Mouse (Mus musculus) frontal cortex, postnatal 10 days (tissue): Measurements from ENCODE around the gene Exosc5.
A peak's percentile ranks its signal among the peaks of the same experiment; 100 is the strongest.

Experiments used
- DNase-seq, 2 experiments: peaks; one replicate each; pipeline ENCODE4 v3.0.0; 2022; ENCODE audit warnings: low spot score in 2 of 2, mixed read lengths in 1 of 2

Gene Exosc5

DNA sequence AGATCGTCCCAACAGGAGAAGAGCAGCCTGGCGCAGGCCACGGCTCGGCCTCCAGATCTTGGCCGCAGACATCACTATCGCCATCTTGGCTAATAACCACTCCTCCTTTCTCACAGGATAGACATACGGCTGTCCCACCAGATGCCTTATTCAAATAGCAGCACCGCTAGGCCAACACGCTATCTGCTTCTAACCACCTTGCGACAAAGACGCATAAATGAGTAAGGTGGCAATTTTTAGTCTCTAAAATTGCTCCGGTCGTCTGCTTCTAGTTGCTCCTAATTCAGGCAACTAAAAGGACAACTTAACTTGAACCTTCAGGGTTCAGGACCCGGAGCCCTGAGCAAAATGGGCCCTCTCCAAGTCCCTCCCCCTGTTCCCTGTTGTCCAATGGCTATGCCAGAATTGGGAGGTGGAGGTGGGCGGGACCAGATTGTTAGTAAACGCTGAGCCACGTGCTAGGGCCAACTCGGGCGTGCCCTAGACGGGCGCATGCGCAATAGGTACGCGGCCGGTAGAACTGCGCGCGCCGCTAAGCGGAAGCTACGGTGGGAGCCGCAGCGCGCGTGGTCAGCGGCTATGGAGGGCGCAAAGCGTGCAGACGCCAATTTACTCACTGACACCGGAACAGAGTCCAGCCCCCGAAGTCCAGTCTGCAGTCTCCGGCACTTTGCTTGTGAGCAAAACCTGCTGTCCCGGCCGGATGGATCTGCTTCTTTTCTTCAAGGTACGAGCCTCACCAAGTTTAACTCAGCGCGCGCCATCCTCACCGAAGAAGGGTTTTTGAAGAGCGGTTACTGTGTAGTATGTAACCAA, at the start of gene Exosc5, which contains the start of gene Bckdha:
Gene Exosc5 (plus strand): TSS at position 508 of the 816 bp plus-strand sequence.
Gene Bckdha (minus strand): TSS at position 325 of the 816 bp plus-strand sequence.
- peak; percentile 99 for DNase-seq

- DNase-seq: peak in 1 of 2 experiments; percentile 1
These were observed 48.9 kb upstream of the Exosc5 start for GRCm38 (mm10) chr7:25610056-25610455.

DNA sequence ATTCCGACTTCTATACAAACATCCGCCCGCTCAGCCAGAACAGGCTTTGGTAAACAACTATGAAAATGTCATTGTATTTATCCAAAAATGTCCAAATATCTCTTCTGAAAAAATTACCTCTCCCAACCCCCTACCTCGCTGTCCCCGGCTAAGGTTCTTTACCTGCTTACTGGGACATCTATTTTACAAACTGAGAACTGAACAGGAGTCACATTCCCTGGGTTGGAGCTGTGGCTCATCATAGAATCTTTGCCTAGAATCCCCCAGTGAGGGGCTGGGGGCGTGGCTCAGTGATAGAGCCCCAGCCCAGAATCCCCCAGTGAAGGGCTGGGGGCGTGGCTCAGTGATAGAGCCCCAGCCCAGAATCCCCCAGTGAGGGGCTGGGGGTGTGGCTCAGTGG, 47.5 kb upstream of the Exosc5 start:
- DNase-seq: no peak

GRCm38 (mm10) chr7:25614086-25614485, 44.9 kb upstream of the Exosc5 start:
- DNase-seq: peak in 1 of 2 experiments; percentile 2

- DNase-seq: peak in 1 of 2 experiments; percentile 4
These were observed 43.9 kb upstream of the Exosc5 start for GRCm38 (mm10) chr7:25614831-25615705.

GRCm38 (mm10) chr7:25615706-25616011, 43.3 kb upstream of the Exosc5 start, which contains the start of gene Erich4:
Gene Erich4 (minus strand): TSS chr7:25615892.
- DNase-seq: peak in 1 of 2 experiments; percentile 3

GRCm38 (mm10) chr7:25617376-25618160, 41.4 kb upstream of the Exosc5 start:
- no peak for DNase-seq

DNA sequence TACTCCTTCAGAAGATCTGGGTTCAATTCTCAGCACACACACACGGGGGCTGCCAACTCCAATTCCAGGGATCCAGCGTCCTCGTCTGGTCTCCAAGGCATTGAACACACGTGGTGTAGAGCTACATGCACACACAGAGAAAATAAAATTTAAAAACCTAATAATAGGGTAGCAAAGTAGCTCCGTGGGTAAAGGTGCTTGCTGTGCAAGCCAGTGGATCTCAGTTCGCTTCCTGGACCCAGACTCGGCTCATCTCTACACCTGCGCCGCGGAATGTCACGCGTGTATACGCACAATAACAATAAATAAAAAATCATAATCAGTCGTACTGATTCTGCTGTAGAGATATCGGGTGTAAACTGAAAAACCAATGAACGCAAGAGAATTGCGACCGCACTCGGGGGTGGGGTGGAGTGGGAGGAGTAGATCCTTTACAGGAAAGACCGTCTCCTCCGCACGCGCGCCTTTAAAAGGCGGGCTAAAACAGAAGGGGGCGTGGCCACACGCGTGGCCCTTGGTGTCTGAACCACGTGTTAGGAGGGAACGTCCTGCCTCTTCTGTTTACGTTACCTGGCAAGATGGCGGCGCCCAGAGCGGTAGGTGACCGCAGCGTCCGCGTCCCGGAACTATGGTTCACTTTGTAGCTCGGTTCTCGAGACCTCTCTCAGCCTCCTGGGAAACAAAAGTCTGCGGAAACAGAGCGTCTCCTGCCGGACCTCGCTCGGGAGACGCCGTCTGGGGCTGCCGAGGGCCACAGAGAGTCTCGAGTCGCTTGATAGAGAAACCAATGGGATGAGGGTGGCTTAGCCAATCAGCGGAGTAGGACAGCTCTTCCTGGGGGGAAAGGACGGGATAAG, 39.9 kb upstream of the Exosc5 start, which contains the start of gene Dmac2:
Gene Dmac2 (plus strand): TSS at position 550 of the 857 bp plus-strand sequence.
- DNase-seq: peak; percentile 91 to 92

DNA sequence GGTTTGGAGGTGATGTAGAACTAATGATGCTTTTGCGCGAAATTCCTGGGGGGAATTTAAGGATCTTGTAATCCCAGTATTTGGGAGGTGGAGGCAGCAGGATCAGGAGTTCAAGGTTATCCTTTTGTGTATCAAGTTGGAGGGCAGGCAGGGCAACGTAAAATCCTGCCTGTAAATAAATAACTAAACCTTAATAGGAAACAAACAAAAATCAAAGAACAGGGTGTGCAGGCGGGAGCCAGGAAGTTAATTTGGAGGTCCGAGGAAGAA, 39.3 kb upstream of the Exosc5 start:
- no peak for DNase-seq

- no peak for DNase-seq
These were observed 38.9 kb upstream of the Exosc5 start for GRCm38 (mm10) chr7:25620101-25620500.

DNA sequence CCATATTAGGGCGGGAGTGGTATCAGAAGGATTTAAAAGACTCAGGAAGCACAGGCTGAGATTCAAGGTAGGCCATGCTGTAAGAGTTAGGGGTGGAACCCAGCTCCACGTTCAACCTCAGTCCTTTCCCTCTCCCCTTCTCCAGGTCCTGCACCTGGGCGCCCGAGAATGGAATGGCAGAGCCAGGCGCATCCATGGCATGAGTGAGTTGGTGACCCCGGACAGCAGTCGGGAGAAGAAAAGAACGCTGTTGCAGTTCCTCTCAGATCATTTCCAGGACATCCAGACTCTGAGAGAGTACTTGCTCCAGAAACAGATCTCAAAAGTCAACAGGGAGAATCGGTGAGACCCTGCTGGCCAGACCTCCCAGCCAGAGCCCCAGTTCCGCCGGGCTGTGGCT, 38.2 kb upstream of the Exosc5 start:
- peak in 1 of 2 experiments; percentile 3 for DNase-seq

DNA sequence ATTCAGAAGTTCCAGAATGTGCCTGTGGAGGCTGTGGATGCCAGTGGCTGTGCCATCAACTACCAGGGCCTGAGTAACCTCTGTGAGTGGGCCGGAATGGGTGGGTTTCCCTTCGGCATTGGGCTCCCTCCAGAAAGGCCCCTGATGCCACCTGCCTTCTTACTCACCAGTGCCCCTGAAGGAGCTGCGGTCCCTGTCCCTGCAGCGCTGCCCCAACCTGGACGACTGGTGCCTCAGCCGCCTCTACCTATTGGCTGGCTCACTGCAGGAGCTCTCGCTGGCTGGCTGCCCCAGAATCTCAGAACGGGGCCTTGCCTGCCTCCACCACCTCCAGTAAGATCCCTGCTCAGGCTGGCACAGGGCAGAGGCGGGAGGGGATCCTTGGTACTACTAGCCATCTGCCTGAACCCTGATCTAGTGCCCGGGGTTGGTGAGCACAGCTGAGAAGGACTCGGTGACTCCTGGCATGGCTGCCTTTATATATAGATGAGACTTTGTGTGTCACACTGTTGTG, 35.0 kb upstream of the Exosc5 start:
- DNase-seq: no peak

GRCm38 (mm10) chr7:25624851-25625250, 34.1 kb upstream of the Exosc5 start:
- DNase-seq: no peak

DNA sequence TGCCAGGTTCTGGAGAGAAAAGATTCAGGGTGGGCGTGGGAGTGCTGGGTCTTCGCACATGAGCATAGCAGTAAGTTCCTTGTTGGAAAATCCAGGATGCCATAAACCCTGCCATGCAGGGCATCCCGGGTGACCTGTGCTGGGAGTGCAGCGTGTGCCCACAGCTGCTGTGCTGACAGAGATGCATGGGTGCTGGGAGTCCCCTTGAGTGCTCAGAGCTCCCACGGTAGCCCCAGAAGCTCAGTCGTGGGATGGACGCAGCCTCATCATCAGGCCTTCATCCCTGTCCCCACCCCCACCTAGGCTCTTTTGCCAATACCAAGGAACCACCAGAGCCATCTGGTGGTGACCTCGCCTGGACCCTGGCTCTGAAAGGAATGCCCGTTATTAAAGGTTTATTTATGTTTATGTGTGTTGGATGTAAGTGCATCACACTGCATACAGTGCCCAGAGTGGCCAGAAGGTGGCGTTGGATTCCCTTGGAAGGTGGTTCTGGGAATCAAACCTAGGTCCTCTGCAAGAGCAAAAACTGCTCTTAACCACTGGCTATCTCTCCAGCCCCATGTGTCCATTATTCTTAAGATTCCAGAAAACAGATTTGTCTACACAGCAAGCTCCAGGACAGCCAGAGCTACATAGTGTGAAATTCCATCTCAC, 33.2 kb upstream of the Exosc5 start:
- DNase-seq: no peak

GRCm38 (mm10) chr7:25626509-25627430, 32.2 kb upstream of the Exosc5 start, which contains the start of gene B3gnt8:
Gene B3gnt8 (plus strand): TSS chr7:25626654.
- no peak for DNase-seq

GRCm38 (mm10) chr7:25627431-25628322, 31.3 kb upstream of the Exosc5 start:
- DNase-seq: no peak

DNA sequence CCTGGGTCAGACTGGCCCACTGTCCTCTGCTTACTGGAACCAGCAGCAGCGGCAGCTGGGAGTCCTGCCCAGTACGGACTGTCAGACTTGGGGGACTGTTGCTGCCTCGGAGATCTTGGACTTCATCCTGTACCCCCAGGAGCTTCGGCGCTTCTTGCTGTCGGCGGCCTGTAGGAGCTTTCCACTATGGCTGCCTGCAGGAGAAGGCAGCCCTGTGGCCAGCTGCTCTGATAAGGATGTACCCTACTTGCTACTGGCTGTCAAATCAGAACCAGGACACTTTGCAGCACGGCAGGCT, 30.7 kb upstream of the Exosc5 start:
- DNase-seq: no peak

DNA sequence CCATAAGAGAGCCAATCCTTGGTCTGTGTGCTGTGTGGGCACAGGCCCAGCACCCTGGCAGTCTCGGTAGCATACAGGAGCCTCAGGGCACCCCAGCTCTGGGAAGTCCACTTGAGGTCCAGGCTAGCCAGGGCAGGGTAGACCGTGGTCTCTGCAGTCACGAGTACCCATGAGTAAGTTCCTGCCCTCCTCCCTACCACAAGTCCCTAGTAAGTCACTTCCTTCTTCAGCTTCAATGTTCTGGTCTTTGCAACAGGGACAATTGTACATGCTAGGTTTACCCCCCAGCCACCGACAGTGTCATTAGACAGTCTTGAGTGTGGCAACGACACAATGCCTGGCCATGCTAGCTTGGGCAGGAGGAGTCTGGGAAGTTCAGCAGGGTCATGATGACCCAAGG, 26.3 kb upstream of the Exosc5 start:
- no peak for DNase-seq
